Mouse (Mus musculus) forebrain, embryonic 16.5 days (tissue): Measurements from ENCODE around the gene Rtcb. TPM values are rescaled to one million over a fixed set of nuclear protein-coding genes. Genes with fewer than 3 reads are reported as not detected.

Experiments used
- ATAC-seq: fragments of 200-750 bp; cut with Nextera tagmentation; 2 replicates; pipeline ENCODE4 v1.8.0; 2017; ENCODE audit warnings: mild to moderate bottlenecking, moderate library complexity
- H3K27ac ChIP-seq: fragments of 300-500 bp; sonication (generic); 2 replicates; pipeline ENCODE4 v1.5.1; 2014; ENCODE audit warnings: low read length, control low read depth
- H3K27me3 ChIP-seq: fragments of 300-500 bp; sonication (generic); replicated peaks from 2 replicates; pipeline ENCODE4 v1.6.1; 2014; ENCODE audit warnings: low read length; ENCODE audit not compliant: control insufficient read depth, insufficient read depth
- H3K36me3 ChIP-seq: fragments of 300-500 bp; sonication (generic); 2 replicates; pipeline ENCODE4 v1.6.1; 2014; ENCODE audit not compliant: control insufficient read depth, insufficient read depth
- H3K4me1 ChIP-seq: fragments of 300-500 bp; sonication (generic); replicated peaks from 2 replicates; pipeline ENCODE4 v1.6.1; 2014; ENCODE audit warnings: low read length; ENCODE audit not compliant: control insufficient read depth, insufficient read depth
- H3K4me2 ChIP-seq: fragments of 300-500 bp; sonication (generic); 2 replicates; pipeline ENCODE4 v1.6.1; 2014; ENCODE audit warnings: mild to moderate bottlenecking, low read length, control low read depth
- H3K4me3 ChIP-seq: fragments of 300-500 bp; sonication (generic); replicated peaks from 2 replicates; pipeline ENCODE4 v1.5.1; 2014; ENCODE audit warnings: mild to moderate bottlenecking, low read length, control low read depth
- H3K9ac ChIP-seq: fragments of 300-500 bp; sonication (generic); replicated peaks from 2 replicates; pipeline ENCODE4 v1.6.1; 2014; ENCODE audit warnings: low read depth, low read length, control low read depth
- H3K9me3 ChIP-seq: fragments of 300-500 bp; sonication (generic); 2 replicates; pipeline ENCODE4 v1.6.1; 2016; ENCODE audit warnings: low read length; ENCODE audit not compliant: control insufficient read depth
- WGBS: fragments of 180-500 bp; shearing (Covaris S2); extraction: QIAGEN DNeasy Blood & Tissue Kit; methylation state at CpG from one replicate; pipeline ENCODE4 v1.1.7; 2014; 5-methylcytosine and 5-hydroxymethylcytosine counted together
- polyA plus RNA-seq: library from polyadenylated mRNA; unstranded; fragments of >200 nt; fragmentation: Nextera tagmentation; extraction: Ambion mirVana; gene quantifications from 2 replicates; pipeline ENCODE4 v1.2.1, GENCODE M21; 2015

Rtcb gene
- polyA plus RNA-seq, 1 experiment from 2014 or later: 201 TPM

DNA sequence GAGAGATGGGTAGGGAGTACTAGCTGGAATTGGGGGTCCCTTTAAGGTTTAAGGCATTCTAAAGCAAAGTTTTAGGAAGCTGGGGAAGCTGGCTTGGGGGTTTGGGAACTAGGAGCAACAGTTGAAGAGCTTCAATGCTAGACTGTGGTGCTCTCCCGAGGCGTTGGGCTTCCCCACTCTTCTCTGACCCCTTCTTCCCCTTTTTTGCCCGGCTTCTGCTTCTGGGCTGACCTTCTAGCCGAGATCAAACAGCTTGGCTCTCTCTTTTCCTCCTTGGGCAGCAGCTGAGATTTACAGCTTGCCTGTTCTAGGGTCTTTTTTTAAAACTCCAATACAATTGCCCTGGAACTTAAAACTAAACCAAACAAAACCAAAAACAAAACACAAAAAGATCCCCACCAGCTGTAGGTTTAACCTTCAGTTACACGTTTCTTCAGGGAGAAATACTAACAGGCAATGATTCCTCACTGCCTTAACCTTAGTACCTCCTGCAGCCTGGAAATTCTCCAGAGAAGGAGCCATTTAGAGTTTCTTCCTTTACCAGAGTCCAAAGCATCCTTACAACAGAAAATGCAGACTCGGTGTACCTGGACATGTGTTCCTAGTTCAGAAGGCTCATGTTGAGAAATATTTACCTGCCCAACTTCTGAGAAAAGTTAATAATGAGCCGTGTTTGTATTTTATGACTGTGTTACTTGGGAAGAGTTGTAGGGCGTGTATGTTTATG is 12.4 kb upstream of the Rtcb start:
- no peak for ATAC-seq
- 66% methylated on average over 8 of the region's 8 CpGs for WGBS
- no peaks in the 10 kb centered on the region; the same call in 1 of the 2 replicates for H3K27me3 ChIP-seq
- no peaks in the 10 kb centered on the region for H3K9me3 ChIP-seq
- no peaks in the 10 kb centered on the region for H3K4me1 ChIP-seq
- H3K4me3 ChIP-seq: no peak overlapping the region
- H3K9ac ChIP-seq: no peak overlapping the region
- H3K36me3 ChIP-seq: no peaks in the 10 kb centered on the region
- H3K27ac ChIP-seq: no peak overlapping the region
- H3K4me2 ChIP-seq: no peak overlapping the region

DNA sequence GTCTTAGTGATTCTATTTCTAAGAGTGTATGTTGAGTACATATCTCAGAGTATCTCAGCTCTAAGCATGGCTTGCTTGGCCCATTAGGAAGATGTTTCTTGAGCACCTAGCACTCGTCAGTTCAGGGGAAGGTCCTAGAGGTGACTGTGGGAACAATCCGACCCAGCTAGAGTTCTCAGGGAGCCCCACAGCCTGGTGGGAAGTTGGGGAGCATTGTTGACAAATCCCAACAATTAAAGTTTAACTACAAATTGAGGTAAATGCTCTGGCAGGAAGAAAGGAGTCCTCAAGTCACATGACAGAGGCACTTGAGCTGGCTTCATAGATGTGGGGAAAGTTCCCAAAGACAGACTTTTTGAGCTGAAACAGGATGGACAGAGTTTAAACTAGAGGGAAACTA is 11.1 kb upstream of the Rtcb start:
- 53% methylated on average over 2 of the region's 2 CpGs for WGBS
- Histone ChIP-seq H3K4me3 (no peak overlapping the region), H3K4me1 (no peaks in the 10 kb centered on the region), H3K4me2 (no peak overlapping the region), H3K9ac (no peak overlapping the region), H3K27me3 (no peaks in the 10 kb centered on the region; the same call in 1 of the 2 replicates), H3K9me3 (no peaks in the 10 kb centered on the region), H3K27ac (no peak overlapping the region), H3K36me3 (no peaks in the 10 kb centered on the region)
- ATAC-seq: no peak

DNA sequence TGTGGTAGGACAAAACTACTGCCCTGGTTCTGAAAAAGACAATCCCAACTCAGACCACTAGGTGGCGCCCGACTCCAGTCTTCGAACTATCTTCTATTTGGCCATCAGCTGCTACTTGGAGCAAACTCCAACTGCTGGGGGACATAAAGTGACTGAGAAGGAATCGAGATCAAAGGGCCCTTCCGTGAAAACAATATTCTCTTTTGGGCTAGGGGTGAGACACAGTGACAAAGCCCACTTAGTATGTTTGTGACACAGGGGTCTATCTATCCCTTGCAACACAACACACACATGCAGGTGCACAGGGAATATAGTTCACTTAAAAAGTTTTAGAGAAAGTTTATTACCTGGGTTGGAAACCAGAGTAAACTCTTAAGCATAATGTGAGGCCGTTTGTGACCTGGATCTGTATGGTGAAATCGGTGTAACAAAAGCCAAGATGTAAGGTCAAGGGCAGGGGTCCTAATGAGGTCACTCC is 10.6 kb upstream of the Rtcb start:
- H3K9ac ChIP-seq: no peak overlapping the region
- H3K27me3 ChIP-seq: no peaks in the 10 kb centered on the region; the same call in 1 of the 2 replicates
- ATAC-seq: peak; percentile 68
- no peak overlapping the region for H3K27ac ChIP-seq
- WGBS: 13% methylated on average over 7 of the region's 7 CpGs
- no peak overlapping the region for H3K4me3 ChIP-seq
- no peaks in the 10 kb centered on the region for H3K4me1 ChIP-seq
- no peaks in the 10 kb centered on the region for H3K9me3 ChIP-seq
- H3K4me2 ChIP-seq: no peak overlapping the region
- no peaks in the 10 kb centered on the region for H3K36me3 ChIP-seq

DNA sequence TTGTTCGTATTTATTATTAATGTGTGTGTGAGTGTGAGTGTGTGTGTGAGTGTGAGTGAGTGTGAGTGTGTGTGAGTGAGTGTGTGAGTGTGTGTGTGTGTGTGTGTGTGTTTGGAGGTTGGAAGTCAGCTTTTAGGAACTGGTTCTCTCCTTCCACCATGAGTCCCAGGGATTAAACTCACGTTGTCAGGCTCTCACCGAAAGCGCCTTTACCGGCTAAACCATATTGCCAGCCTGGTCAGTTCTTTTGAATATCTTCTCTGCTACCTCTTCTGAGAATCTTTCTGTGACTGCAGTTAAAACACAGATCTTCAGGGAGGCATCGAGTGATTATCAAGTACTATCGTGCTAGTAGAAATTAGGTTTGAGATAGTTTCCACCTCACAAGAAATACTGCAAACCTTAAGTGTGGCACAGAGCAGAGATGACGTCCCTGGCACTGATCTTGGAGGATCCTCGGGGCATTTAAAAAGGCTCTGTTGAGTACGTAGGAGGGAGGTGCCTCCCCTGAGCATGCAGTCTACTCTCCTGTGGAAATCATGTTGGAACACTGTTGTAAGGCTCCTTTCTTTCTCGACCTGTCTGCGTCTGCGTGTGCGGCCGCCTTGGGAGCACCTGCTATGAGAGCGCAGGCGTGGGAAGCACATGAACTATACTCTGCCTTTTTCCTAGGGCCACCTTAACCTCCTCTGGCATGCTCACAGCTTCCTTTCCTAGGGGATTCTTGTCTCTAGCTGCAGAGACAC is 10.0 kb upstream of the Rtcb start:
- 63% methylated on average over 17 of the region's 17 CpGs for WGBS
- H3K9ac ChIP-seq: 0 out of 2 replicates have a peak overlapping the region, but pooled peaks have one; percentile 4
- H3K4me1 ChIP-seq: no peaks in the 10 kb centered on the region
- no peak overlapping the region for H3K4me2 ChIP-seq
- H3K9me3 ChIP-seq: no peaks in the 10 kb centered on the region
- no peak overlapping the region for H3K4me3 ChIP-seq
- no peak overlapping the region for H3K27ac ChIP-seq
- no peak for ATAC-seq
- no peaks in the 10 kb centered on the region; the same call in 1 of the 2 replicates for H3K27me3 ChIP-seq
- H3K36me3 ChIP-seq: no peaks in the 10 kb centered on the region

DNA sequence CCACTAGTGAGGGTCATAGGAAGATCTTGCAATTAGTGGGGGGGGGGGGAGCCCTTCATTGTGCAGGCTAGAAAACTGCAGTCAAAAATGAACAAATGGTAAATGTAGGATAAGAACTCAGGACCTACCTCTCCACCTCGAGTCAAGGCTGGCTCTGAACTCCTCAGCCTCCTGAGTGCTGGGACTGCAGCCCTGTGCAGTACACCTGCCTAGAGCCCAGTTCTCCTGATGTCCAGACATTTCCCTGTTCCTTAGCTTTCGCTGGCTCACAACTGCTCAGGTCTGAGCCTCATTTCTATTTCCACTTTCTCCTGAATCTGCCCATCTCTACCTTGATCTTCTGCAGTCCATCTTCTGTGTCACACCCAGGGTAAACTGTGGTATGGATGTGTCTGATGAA is 8.9 kb upstream of the Rtcb start:
- H3K4me3 ChIP-seq: no peak overlapping the region
- no peak for ATAC-seq
- no peak overlapping the region for H3K4me2 ChIP-seq
- H3K9me3 ChIP-seq: no peaks in the 10 kb centered on the region
- H3K27ac ChIP-seq: no peak overlapping the region
- H3K4me1 ChIP-seq: no peaks in the 10 kb centered on the region
- no peaks in the 10 kb centered on the region; the same call in 1 of the 2 replicates for H3K27me3 ChIP-seq
- H3K36me3 ChIP-seq: no peaks in the 10 kb centered on the region
- WGBS: 65% methylated on average over 2 of the region's 2 CpGs
- H3K9ac ChIP-seq: no peak overlapping the region

DNA sequence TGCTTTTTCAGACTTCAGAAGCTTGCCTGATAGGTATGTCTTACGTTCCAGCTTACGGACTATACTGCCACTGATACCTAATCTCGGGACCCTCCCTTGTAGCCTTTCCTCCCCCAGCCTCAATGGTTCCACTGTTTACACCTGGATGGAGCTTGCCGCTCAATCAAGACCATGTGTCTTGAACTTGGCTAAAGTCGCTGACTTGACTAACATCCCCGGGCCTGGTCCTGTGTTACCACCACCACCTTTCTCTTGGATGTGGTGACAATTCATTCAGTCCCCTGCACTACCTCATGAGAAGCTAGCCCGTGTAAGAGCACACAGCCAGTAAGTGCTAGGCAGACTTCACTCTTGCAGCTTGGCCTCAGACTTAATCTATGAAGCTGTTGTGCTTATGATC is 6.7 kb upstream of the Rtcb start:
- Histone ChIP-seq H3K9me3 (no peaks in the 10 kb centered on the region), H3K4me2 (no peak overlapping the region), H3K27ac (no peak overlapping the region), H3K9ac (no peak overlapping the region), H3K4me3 (no peak overlapping the region), H3K36me3 (no peaks in the 10 kb centered on the region), H3K4me1 (no peaks in the 10 kb centered on the region), H3K27me3 (no peaks in the 10 kb centered on the region; the same call in 1 of the 2 replicates)
- ATAC-seq: no peak
- 91% methylated on average over 7 of the region's 7 CpGs for WGBS

DNA sequence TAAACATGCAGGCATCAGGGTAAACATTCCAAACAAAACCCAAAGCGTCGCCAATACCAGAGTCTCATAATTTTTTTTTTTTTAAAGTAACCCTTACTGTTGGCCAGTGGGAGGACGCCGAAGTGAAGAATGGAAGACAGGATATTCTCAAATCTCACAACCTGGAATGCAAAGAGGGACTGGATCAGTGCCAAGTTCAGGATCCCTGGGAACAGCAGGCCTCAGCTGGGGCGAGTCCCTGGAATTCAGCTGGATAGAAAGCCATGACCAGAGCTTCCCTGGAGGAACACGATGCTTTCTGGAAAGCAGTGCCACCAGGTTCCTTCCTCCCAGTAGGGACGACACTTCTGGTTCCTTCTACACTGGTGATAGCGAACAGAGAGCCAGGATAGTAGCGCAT is 5.3 kb upstream of the Rtcb start:
- WGBS: 73% methylated on average over 9 of the region's 9 CpGs
- no peaks in the 10 kb centered on the region for H3K36me3 ChIP-seq
- H3K9me3 ChIP-seq: no peaks in the 10 kb centered on the region
- H3K27me3 ChIP-seq: no peaks in the 10 kb centered on the region; the same call in 1 of the 2 replicates
- no peak overlapping the region for H3K27ac ChIP-seq
- H3K9ac ChIP-seq: no peak overlapping the region
- ATAC-seq: no peak
- H3K4me2 ChIP-seq: no peak overlapping the region
- no peaks in the 10 kb centered on the region for H3K4me1 ChIP-seq
- no peak overlapping the region for H3K4me3 ChIP-seq

DNA sequence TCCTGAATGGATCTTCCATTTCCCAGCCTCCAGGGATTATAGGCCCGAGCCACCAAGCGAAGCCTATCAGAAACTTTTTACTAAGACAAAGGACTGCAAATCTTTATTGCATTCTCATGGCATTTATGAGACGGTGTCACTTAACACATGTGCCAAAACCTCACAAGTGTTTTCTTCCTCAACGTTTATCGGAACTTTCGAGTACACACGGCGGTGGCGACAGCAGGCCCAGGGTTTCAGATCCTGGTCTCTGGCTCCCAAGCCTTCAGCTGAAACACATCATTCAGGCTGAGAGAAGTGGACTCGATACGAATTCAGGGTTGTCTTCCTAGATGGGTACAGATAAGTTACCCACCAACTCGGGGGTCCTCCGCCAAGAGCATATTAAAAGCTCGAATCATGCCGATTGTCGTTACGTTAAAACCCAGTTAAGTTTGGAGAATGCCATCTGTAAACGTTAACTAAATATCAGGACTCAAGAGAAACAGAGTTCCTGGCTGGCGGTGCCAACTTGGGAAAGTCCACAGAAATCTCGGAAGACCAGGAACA is 678 bp downstream of the Rtcb start:
- WGBS: 6% methylated on average over 20 of the region's 20 CpGs

DNA sequence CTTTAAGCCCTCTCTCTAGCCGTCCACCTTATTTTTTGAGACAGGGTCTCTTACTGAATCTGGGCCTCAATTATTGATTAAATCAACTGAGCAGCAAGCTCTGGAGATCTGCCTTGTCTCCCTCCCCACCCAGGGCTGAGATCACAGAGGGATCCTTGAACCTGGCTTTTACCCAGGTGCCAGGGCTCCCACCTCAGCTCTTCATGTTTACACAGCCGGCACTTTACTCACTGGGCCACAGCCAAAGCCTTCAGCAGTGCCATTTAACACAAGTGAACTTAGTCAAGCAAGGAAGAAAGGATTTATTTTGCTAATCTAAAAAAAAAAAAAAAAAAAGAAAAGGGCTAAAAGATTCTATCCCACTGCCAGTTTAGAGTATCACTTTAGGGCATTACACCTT is 3.2 kb downstream of the Rtcb start:
- peaks cover 18% of the 10 kb centered on the region for H3K36me3 ChIP-seq
- no peak for ATAC-seq
- no peaks in the 10 kb centered on the region for H3K9me3 ChIP-seq
- H3K27ac ChIP-seq: no peak overlapping the region
- H3K9ac ChIP-seq: no peak overlapping the region
- WGBS: 86% methylated on average over 2 of the region's 2 CpGs
- no peak overlapping the region for H3K4me2 ChIP-seq
- H3K4me3 ChIP-seq: no peak overlapping the region
- peaks cover 7% of the 10 kb centered on the region for H3K4me1 ChIP-seq
- H3K27me3 ChIP-seq: no peaks in the 10 kb centered on the region; the same call in 1 of the 2 replicates

More for the DNA sequence above, 678 bp downstream of the Rtcb start:
- Histone ChIP-seq H3K27me3 (no peaks in the 10 kb centered on the region; the same call in 1 of the 2 replicates), H3K4me1 (peaks cover 7% of the 10 kb centered on the region), H3K36me3 (peaks cover 7% of the 10 kb centered on the region; the same call in 1 of the 2 replicates), H3K9me3 (no peaks in the 10 kb centered on the region), H3K4me3 (peak overlapping the region; percentile 99), H3K4me2 (peak overlapping the region; percentile 96), H3K27ac (peak overlapping the region; percentile 67; the same call in 1 of the 2 replicates), H3K9ac (peak overlapping the region; percentile 90)
- ATAC-seq: 0 out of 2 replicates have a peak, but pooled peaks have one; percentile 9
